8 mouse cellular contexts compared by ENCODE assay signal in genomic region chr16:92478561-92479150, GRCm38 (mm10). TPM values are rescaled to one million over a fixed set of nuclear protein-coding genes. Genes with fewer than 3 reads are reported as not detected.
DNase-seq lines count a peak whose midpoint lies in the region; ATAC-seq lines count a peak whose summit lies in the region.

No protein-coding gene starts in this region.

- peak; percentile 70 for DNase-seq in ES-CJ7 (ENCODE audit: low read depth, low spot score)
- peak; percentile 65 for DNase-seq in adrenal gland, postnatal 25 days
- DNase-seq in forebrain, embryonic 10.5 days (ENCODE audit: extremely low spot score, low spot score), result peak; percentile 52
- peak; percentile 65 for DNase-seq in hindbrain, embryonic 10.5 days (ENCODE audit: low spot score)
- peak; percentile 46 to 63 for DNase-seq in layer of hippocampus, adult 8-10 months (ENCODE audit: low spot score in 2 of 2)
- peak; percentile 79 for DNase-seq in retina, embryonic 14.5 days (ENCODE audit: low spot score)

- H3K4me3 ChIP-seq in forebrain, embryonic 10.5 days, result peak overlapping the region; percentile 45
- H3K4me3 ChIP-seq in hindbrain, embryonic 10.5 days, result peak overlapping the region; percentile 43
- no peak overlapping the region for H3K4me3 ChIP-seq in lung, embryonic 15.5 days

- no peak for ATAC-seq in lung, embryonic 15.5 days (ENCODE audit: borderline replicate concordance, extremely low read depth, low FRiP score, low TSS enrichment)
- no peak for ATAC-seq in monocyte, adult 5-6 weeks (replicated peaks; ENCODE audit: insufficient number of reproducible peaks, low FRiP score, low TSS enrichment, poor library complexity, severe bottlenecking)

- no peaks in the 10 kb centered on the region for H3K36me3 ChIP-seq in forebrain, embryonic 10.5 days (replicated peaks)
- no peaks in the 10 kb centered on the region for H3K36me3 ChIP-seq in hindbrain, embryonic 10.5 days
- no peaks in the 10 kb centered on the region for H3K36me3 ChIP-seq in lung, embryonic 15.5 days

- peaks cover 16% of the 10 kb centered on the region for H3K4me1 ChIP-seq in forebrain, embryonic 10.5 days
- peaks cover 12% of the 10 kb centered on the region; the same call in 1 of the 2 replicates for H3K4me1 ChIP-seq in hindbrain, embryonic 10.5 days (replicated peaks)
- H3K4me1 ChIP-seq in lung, embryonic 15.5 days, result peaks cover 7% of the 10 kb centered on the region; the same call in 1 of the 2 replicates

- no peaks in the 10 kb centered on the region for H3K9me3 ChIP-seq in forebrain, embryonic 10.5 days
- H3K9me3 ChIP-seq in hindbrain, embryonic 10.5 days, result no peaks in the 10 kb centered on the region
- no peaks in the 10 kb centered on the region for H3K9me3 ChIP-seq in lung, embryonic 15.5 days

- no peak overlapping the region for H3K27ac ChIP-seq in forebrain, embryonic 10.5 days
- no peak overlapping the region for H3K27ac ChIP-seq in hindbrain, embryonic 10.5 days
- no peak overlapping the region for H3K27ac ChIP-seq in lung, embryonic 15.5 days

- H3K4me2 ChIP-seq in lung, embryonic 15.5 days, result peak overlapping the region; percentile 47

- H3K9ac ChIP-seq in lung, embryonic 15.5 days, result no peak overlapping the region

- 8% methylated on average over 22 of the region's 23 CpGs for WGBS in forebrain, embryonic 10.5 days
- WGBS in hindbrain, embryonic 10.5 days, result 15% methylated on average over 23 of the region's 23 CpGs
- 14% methylated on average over 22 of the region's 23 CpGs for WGBS in lung, embryonic 15.5 days

- H3K27me3 ChIP-seq in forebrain, embryonic 10.5 days (ENCODE audit: poor library complexity, severe bottlenecking), result peaks cover 41% of the 10 kb centered on the region
- peaks cover 19% of the 10 kb centered on the region for H3K27me3 ChIP-seq in hindbrain, embryonic 10.5 days (ENCODE audit: insufficient read depth, poor library complexity, severe bottlenecking)
- peaks cover 23% of the 10 kb centered on the region for H3K27me3 ChIP-seq in lung, embryonic 15.5 days

RNA-seq across cellular contexts. Expression of gene Clic6, which starts 6.9 kb away (rescaled TPM):
- not detected in 2 replicates for total RNA-seq in adrenal gland, postnatal 25 days (2021)
- 4.8 and 5.2 TPM in 2 replicates for polyA plus RNA-seq in forebrain, embryonic 10.5 days (2016; fragmentation: Nextera tagmentation; extraction: Ambion mirVana)
- polyA plus RNA-seq in hindbrain, embryonic 10.5 days (2016; fragmentation: Nextera tagmentation; extraction: Ambion mirVana), result 5.4 and 9.3 TPM in 2 replicates
- total RNA-seq in layer of hippocampus, adult 8-10 months (2022), result 1 to 10 TPM in 3 of 4 experiments, under 1 TPM in 1; 0.72 to 2.5 (median 2.4) TPM
- 22.1 and 22.2 TPM in 2 replicates for polyA plus RNA-seq in lung, embryonic 15.5 days (2015; fragmentation: Nextera tagmentation; extraction: Ambion mirVana)
- total RNA-seq in monocyte, adult 5-6 weeks (2017), result not detected in 3 replicates

RNA-seq across cellular contexts. Expression of gene Rcan1, which starts 8.0 kb away (rescaled TPM):
- 14.7 and 16.2 TPM in 2 replicates for total RNA-seq in adrenal gland, postnatal 25 days (2021)
- polyA plus RNA-seq in forebrain, embryonic 10.5 days (2016; fragmentation: Nextera tagmentation; extraction: Ambion mirVana), result 34.4 and 34.7 TPM in 2 replicates
- polyA plus RNA-seq in hindbrain, embryonic 10.5 days (2016; fragmentation: Nextera tagmentation; extraction: Ambion mirVana), result 39.3 and 39.6 TPM in 2 replicates
- total RNA-seq in layer of hippocampus, adult 8-10 months (2022), result 10 to 100 TPM; 42.4 to 47.6 (median 45.9) TPM
- polyA plus RNA-seq in lung, embryonic 15.5 days (2015; fragmentation: Nextera tagmentation; extraction: Ambion mirVana), result 47.9 and 51.4 TPM in 2 replicates
- 16.3 to 27.2 TPM (median 16.8 TPM) in 3 replicates for total RNA-seq in monocyte, adult 5-6 weeks (2017)
